Mouse (Mus musculus) activated CD4-positive, CD25-positive, alpha-beta regulatory T cell, adult 4 months (primary cell): Measurements from ENCODE around the gene Xrra1. TPM values are rescaled to one million over a fixed set of nuclear protein-coding genes. Genes with fewer than 3 reads are reported as not detected.
"Not testable (repeated sequence)": the region's sequence is repeated elsewhere in the genome, so short reads cannot be mapped to it uniquely, and the experiment has no call there.

Experiments
- ATAC-seq: one replicate; pipeline ENCODE4 v1.8.0; 2017
- polyA plus RNA-seq, 2 experiments: library from polyadenylated mRNA; unstranded; fragments of 100-300 nt; shearing (Covaris generic); gene quantifications; one replicate each; pipeline ENCODE4 v1.2.1; 2017

The Xrra1 gene
- polyA plus RNA-seq, 2 experiments from 2014 or later = 0.32 to 0.34 TPM

DNA sequence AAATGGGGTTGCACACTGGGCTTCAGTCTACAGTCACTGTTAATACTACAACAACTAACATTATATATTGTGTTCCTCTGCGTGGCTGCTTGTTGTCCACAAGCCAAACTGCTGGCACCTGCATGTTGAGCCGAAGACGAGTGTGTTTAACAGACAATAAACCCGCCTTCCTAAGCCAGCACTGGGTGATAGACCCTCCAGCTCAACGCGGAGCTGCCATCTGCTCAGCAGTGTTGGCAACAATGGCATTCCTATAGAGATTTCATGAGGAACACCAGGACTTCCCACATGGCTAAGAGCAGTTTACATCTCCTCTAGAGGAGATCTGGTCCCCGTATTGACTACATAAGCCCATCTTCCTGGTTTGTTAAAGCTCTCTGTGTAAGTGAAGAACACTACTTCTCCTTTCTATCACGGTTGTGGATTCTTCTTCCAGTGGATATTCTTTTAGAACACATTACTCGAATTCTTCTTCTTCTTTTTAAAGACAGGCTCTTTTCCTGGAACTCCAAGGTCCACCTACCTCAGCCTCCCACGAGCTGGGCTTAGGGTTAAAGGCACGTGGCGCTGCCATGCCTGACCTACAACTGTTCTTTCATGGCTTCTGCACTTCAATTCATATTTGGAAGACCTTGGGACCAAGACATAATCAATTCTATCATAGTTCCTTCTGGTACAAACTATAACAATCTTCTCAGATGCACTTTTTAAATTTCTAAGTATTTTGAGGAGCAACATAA is 98.5 kb downstream of the Xrra1 start:
- ATAC-seq = no peak

DNA sequence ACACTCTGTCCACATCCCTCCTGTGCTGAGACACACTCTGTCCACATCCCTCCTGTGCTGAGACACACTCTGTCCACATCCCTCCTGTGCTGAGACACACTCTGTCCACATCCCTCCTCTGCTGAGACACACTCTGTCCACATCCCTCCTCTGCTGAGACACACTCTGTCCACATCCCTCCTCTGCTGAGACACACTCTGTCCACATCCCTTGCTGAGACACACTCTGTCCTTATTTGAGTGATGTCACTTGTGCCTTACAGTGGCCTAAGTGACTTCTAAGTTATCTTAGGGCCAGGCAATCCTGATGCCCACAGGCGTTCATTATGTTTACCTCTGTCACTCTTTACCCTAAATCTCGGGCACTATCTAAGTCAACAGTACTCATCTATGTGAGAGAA is 101.7 kb downstream of the Xrra1 start:
- not testable (repeated sequence) for ATAC-seq

DNA sequence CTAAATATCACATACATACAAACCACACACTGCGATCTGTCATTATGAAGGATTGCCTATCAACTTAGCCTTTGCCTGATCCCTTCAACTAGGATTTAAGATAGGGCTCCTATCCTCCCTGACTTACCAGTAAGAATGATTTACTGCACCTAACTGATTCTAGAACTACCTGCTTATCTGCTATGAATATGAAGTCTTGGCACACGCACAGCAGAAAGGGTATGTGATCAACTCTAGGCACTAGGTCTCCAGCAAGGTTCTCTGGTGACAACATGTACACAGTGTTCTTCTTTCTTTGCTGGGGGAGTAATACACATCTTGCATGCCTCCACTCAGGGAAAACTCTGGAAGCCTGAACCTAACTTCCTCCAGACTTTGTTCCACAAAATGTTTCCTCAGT is 102.6 kb downstream of the Xrra1 start:
- no peak for ATAC-seq

DNA sequence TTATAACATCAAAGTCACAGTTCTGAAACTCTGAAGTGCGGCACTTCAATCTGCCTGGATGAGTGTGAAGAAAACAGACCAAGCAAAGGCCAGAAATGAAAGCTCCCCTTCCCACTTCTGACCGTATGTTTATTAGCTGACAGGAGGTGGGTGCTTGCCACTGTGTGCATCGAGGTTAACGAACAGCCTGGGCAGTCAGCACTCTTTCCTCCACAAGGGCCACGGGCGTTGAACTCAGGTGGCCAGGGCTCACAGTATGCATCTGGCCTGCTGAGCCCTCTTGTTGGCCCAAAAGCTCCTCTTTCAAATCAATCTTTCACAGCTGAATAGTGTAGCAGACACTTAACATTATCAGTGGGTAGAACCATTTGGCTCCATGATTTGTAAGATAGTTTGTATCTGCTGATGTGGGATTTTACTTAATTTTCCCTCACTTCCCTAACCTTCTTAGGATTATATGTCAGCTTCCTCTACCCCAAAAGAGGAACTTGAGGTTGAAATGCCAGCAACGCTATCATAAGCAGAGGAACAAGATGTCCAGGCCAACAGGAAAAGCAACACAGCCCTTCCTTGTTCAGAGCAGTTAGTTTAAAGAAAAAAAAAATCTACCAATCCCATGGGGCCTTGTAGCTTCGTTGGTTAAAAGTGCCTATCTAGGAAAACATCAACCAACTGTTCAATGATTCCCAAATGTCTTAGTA is 103.8 kb downstream of the Xrra1 start:
- ATAC-seq = no peak

DNA sequence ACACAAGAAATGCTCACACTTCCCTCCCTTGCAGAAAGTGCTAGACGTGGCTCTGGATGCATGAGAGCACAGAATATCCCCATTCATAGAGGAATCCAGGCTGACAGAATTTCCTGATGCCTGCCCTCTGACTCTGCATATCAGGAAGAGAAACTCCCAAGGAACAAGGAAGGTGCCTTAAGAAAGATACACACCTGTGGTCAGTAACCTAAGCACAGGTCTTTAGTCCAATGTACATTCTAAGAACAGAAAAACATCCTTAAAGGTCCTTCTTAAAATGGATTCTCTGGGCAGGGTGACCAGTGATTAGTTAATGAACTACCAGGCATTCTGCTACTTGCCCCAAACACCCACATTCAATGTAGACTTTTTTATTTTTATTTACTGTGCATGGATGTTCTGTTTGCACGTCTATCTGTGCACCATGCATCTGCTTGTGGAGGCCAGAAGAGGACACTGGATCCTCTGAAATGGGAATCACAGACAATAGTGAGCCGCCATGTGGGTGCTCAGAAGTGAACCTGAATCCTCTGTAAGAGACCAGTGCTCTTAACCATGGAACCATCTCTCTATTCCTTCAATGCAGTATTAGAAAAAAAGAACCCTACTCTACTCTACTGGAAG is 104.4 kb downstream of the Xrra1 start:
- ATAC-seq = no peak

DNA sequence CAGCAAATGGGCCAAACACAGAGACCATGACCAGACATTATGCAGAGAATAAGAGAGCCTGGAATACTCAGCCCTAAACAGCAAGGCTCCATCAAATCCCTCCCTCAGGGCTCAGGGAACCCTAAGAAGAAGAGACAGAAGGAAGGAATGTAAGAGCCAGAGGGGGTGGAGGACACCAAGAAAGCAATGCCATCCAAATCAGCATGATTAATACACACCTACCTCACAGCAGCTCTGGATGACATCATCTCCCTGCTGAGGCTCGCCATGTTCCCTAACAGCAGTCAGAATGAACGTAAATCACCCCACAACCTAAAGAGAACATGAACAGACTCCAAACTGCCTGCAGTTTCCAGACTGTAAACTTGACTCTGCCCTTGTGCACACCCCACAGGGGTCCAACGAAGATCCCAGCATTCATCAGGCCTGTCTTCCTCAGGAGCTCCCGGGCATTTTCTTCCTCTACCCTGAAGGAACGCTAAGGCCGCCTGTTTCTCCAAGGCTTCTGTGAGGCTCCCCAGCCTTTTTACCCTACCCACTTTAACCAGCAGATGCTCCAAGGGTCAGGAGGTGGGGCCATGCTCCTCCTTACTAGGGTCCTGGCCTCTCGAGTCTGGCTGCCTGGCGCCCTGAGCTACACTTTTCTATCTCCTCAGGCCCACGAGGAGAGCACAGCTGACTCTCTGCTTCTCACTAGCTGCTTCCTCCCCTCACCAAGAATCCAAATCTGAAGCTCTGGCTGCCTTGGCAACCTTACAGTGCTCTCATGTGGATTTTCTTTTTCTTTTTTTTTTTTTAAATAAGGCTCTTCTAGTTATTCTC is 106.3 kb downstream of the Xrra1 start:
- ATAC-seq = no peak

DNA sequence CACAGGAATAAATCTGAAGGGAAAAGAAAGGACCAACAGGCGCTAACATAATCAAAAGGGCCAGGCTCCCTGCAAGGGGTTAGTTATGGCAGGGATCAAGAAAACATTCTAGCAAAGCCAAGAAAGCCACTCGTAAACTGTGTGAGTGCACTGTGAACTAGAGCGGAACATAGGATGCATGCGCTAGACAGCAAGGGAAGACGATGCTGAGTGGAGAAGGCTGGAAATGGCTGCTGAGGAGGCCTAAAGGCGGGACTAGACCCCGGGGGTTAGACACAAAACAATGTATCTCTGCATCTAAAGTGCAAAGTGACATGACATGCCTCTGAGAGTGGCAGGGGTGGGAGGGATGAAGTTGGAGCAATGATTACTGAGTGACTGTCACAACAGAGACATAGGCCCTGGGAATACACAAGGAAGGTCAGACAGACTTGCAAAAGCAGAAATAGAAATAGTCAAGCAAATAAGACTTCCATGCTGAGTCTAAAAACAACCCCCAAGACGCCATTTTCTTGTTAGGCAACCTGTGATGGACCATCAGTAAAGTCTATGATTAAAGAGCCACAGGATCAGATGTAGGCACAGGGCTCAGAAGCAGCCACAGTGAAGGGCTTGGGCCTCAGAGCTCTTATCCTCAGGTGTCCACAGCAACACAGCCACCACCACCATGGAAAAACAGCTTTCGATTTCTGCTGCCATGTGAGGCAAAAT is 107.2 kb downstream of the Xrra1 start:
- no peak for ATAC-seq

Other genes with a start within 250 kb of the Xrra1 start
- gene Tpbgl, start 232.0 kb upstream of the Xrra1 start, polyA plus RNA-seq = under 1 TPM in 1 of 2 experiments, not detected in 1; 0.25 TPM
- gene Slco2b1, start 147.8 kb upstream of the Xrra1 start, polyA plus RNA-seq = not detected
- not detected for gene Olfr520, start 128.8 kb upstream of the Xrra1 start, polyA plus RNA-seq
- not detected for gene Olfr521, start 95.6 kb upstream of the Xrra1 start, polyA plus RNA-seq
- 10 to 100 TPM; 24.2 to 29.1 TPM for gene Neu3, start 30.7 kb upstream of the Xrra1 start, polyA plus RNA-seq
- 100 to 1,000 TPM; 511 to 516 TPM for gene Spcs2, start 4.3 kb downstream of the Xrra1 start, polyA plus RNA-seq
- gene Rnf169, start 121.3 kb downstream of the Xrra1 start, polyA plus RNA-seq = 1 to 10 TPM; 6.0 to 6.6 TPM
- gene Chrdl2, start 147.1 kb downstream of the Xrra1 start, polyA plus RNA-seq = not detected